25 mouse cellular contexts compared by ENCODE assay signal in genomic region chr2:180124192-180124591, GRCm38 (mm10). TPM values are rescaled to one million over a fixed set of nuclear protein-coding genes. Genes with fewer than 3 reads are reported as not detected.
DNase-seq lines count a peak whose midpoint lies in the region; ATAC-seq and TF ChIP-seq lines count a peak whose summit lies in the region.
"Had no signal": no experiment of that assay in that cellular context is flagged by ENCODE, and none has a peak within 500 bp of the region (broad histone marks: within the 10 kb centered on the region; RNA-seq: fewer than 3 reads in every experiment).

No protein-coding gene starts in this region.

- ATAC-seq in forebrain, postnatal 0 days = no peak
- ATAC-seq in forebrain, embryonic 14.5 days = no peak
- ATAC-seq: intestine, embryonic 16.5 days had no signal

- 0 out of 2 replicates have a peak, but pooled peaks cover 4% of the 10 kb centered on the region for H3K36me3 ChIP-seq in forebrain, postnatal 0 days (ENCODE audit: insufficient read depth)
- peaks cover 7% of the 10 kb centered on the region; the same call in 1 of the 2 replicates for H3K36me3 ChIP-seq in forebrain, embryonic 14.5 days (ENCODE audit: control insufficient read depth, insufficient read depth, low read length)

- H3K4me1 ChIP-seq in forebrain, postnatal 0 days (ENCODE audit: insufficient read depth) = peaks cover 6% of the 10 kb centered on the region
- H3K4me1 ChIP-seq in forebrain, embryonic 14.5 days (ENCODE audit: control insufficient read depth, insufficient read depth, low read length) = peaks cover 7% of the 10 kb centered on the region

- peak; percentile 17; the same call in 1 of the 2 replicates for TF ChIP-seq CTCF in forebrain, postnatal 0 days (IDR thresholded peaks at IDR 0.05; ENCODE audit: low read depth)
- peak; percentile 51 for TF ChIP-seq CTCF in layer of hippocampus, adult 2 months (conservative IDR thresholded peaks at IDR 0.05)

- no peak overlapping the region for H3K27ac ChIP-seq in forebrain, postnatal 0 days (ENCODE audit: low read depth, low read length)
- no peak overlapping the region for H3K27ac ChIP-seq in forebrain, embryonic 14.5 days (ENCODE audit: low read depth, low read length)
- no peak overlapping the region for H3K27ac ChIP-seq in layer of hippocampus, adult 2 months
- H3K27ac ChIP-seq: embryonic facial prominence, embryonic 10.5 days; heart, embryonic 10.5 days; lung, embryonic 15.5 days; macrophage; midbrain, embryonic 12.5 days; neural tube, embryonic 15.5 days had no signal

- no peak overlapping the region for H3K4me3 ChIP-seq in forebrain, postnatal 0 days (ENCODE audit: low read depth, low read length)
- no peak overlapping the region for H3K4me3 ChIP-seq in forebrain, embryonic 14.5 days (ENCODE audit: low read depth, low read length)
- no peak overlapping the region for H3K4me3 ChIP-seq in layer of hippocampus, adult 2 months
- H3K4me3 ChIP-seq: embryonic facial prominence, embryonic 10.5 days; heart, embryonic 10.5 days; lung, embryonic 15.5 days; midbrain, embryonic 12.5 days; myocyte; neural tube, embryonic 15.5 days had no signal

- H3K4me2 ChIP-seq in forebrain, postnatal 0 days (ENCODE audit: low read depth) = no peak overlapping the region
- no peak overlapping the region for H3K4me2 ChIP-seq in forebrain, embryonic 14.5 days (ENCODE audit: low read length)
- H3K4me2 ChIP-seq: lung, embryonic 15.5 days; midbrain, embryonic 12.5 days; neural tube, embryonic 15.5 days had no signal

- no peak for DNase-seq in forebrain, postnatal 0 days
- DNase-seq in forebrain, embryonic 14.5 days (ENCODE audit: low spot score) = no peak
- DNase-seq in layer of hippocampus, adult 2 months (ENCODE audit: low spot score in 2 of 2) = no peak
- no peak for DNase-seq in layer of hippocampus, postnatal 25 days (ENCODE audit: extremely low spot score in 1 of 2, low spot score in 1 of 2)
- peak; percentile 43 for DNase-seq in A20 (ENCODE audit: low read depth, low spot score)
- peak; percentile 48 for DNase-seq in R1 (ENCODE audit: low read depth, low spot score)
- no peak for DNase-seq in thymus, postnatal 4 days
- no peak for DNase-seq in left cerebral cortex, adult 8-10 months (ENCODE audit: low spot score in 2 of 2)
- DNase-seq: adrenal gland, adult 2 months; cerebellum, adult 8-10 months; gastrocnemius, postnatal 25 days; heart, postnatal 10 days; kidney, postnatal 10 days; left cerebral cortex, postnatal 4 days; liver had no signal

- H3K27me3 ChIP-seq in forebrain, postnatal 0 days (ENCODE audit: insufficient read depth, low read length) = no peaks in the 10 kb centered on the region
- H3K27me3 ChIP-seq in forebrain, embryonic 14.5 days (replicated peaks; ENCODE audit: control insufficient read depth, insufficient read depth, low read length) = no peaks in the 10 kb centered on the region
- H3K27me3 ChIP-seq: lung, embryonic 15.5 days; midbrain, embryonic 12.5 days; neural tube, embryonic 15.5 days had no signal

- H3K9me3 ChIP-seq in forebrain, postnatal 0 days (ENCODE audit: low read length) = no peaks in the 10 kb centered on the region
- H3K9me3 ChIP-seq in forebrain, embryonic 14.5 days (replicated peaks; ENCODE audit: control insufficient read depth, low read length) = no peaks in the 10 kb centered on the region
- H3K9me3 ChIP-seq: heart, embryonic 10.5 days; lung, embryonic 15.5 days; neural tube, embryonic 15.5 days had no signal

- WGBS in forebrain, postnatal 0 days = 85% methylated on average over 2 of the region's 2 CpGs
- WGBS in forebrain, embryonic 14.5 days = 81% methylated on average over 2 of the region's 2 CpGs

- no peak overlapping the region for H3K9ac ChIP-seq in forebrain, postnatal 0 days
- H3K9ac ChIP-seq in forebrain, embryonic 14.5 days (ENCODE audit: low read length) = no peak overlapping the region
- H3K9ac ChIP-seq: lung, embryonic 15.5 days; midbrain, embryonic 12.5 days; neural tube, embryonic 15.5 days had no signal

RNA-seq across cellular contexts. Expression of gene Osbpl2, which starts 5.1 kb away (rescaled TPM):
- total RNA-seq in forebrain, postnatal 0 days (2014; rRNA removed) = 63.0 and 64.2 TPM in 2 replicates
- polyA plus RNA-seq in forebrain, postnatal 0 days (2015; fragmentation: Nextera tagmentation; extraction: Ambion mirVana) = 61.0 and 69.8 TPM in 2 replicates
- polyA plus RNA-seq in forebrain, embryonic 14.5 days (2014; fragmentation: Nextera tagmentation; extraction: Ambion mirVana) = 59.9 and 66.0 TPM in 2 replicates
- total RNA-seq in layer of hippocampus, adult 2 months (2021) = 10 to 100 TPM; 46.0 to 49.2 TPM
- total RNA-seq in layer of hippocampus, postnatal 25 days (2021) = 10 to 100 TPM; 46.6 to 47.0 TPM
- total RNA-seq in left cerebral cortex, adult 8-10 months (2022) = 10 to 100 TPM; 56.0 to 59.0 (median 58.3) TPM

RNA-seq across cellular contexts. Expression of gene Hrh3, which starts 19.9 kb away (rescaled TPM):
- total RNA-seq in forebrain, postnatal 0 days (2014; rRNA removed) = 11.3 and 13.3 TPM in 2 replicates
- polyA plus RNA-seq in forebrain, postnatal 0 days (2015; fragmentation: Nextera tagmentation; extraction: Ambion mirVana) = 4.6 and 6.1 TPM in 2 replicates
- polyA plus RNA-seq in forebrain, embryonic 14.5 days (2014; fragmentation: Nextera tagmentation; extraction: Ambion mirVana) = 2.1 and 2.2 TPM in 2 replicates
- total RNA-seq in layer of hippocampus, adult 2 months (2021) = 10 to 100 TPM; 46.4 to 47.6 TPM
- total RNA-seq in layer of hippocampus, postnatal 25 days (2021) = 10 to 100 TPM; 45.3 to 50.7 TPM
- total RNA-seq in left cerebral cortex, adult 8-10 months (2022) = 100 to 1,000 TPM in 3 of 4 experiments, 10 to 100 TPM in 1; 95.0 to 129 (median 126) TPM
- total RNA-seq: adrenal gland, adult 2 months; common myeloid progenitor, adult 5-6 weeks; gastrocnemius, postnatal 25 days; heart, postnatal 10 days had no signal
- polyA plus RNA-seq: heart, embryonic 10.5 days; lung, embryonic 15.5 days; macrophage; stomach, embryonic 16.5 days had no signal

RNA-seq across cellular contexts. Expression of gene Adrm1, which starts 47.1 kb away (rescaled TPM):
- 133 and 168 TPM in 2 replicates for total RNA-seq in forebrain, postnatal 0 days (2014; rRNA removed)
- polyA plus RNA-seq in forebrain, postnatal 0 days (2015; fragmentation: Nextera tagmentation; extraction: Ambion mirVana) = 219 and 222 TPM in 2 replicates
- 147 and 149 TPM in 2 replicates for polyA plus RNA-seq in forebrain, embryonic 14.5 days (2014; fragmentation: Nextera tagmentation; extraction: Ambion mirVana)
- 100 to 1,000 TPM; 105 to 108 TPM for total RNA-seq in layer of hippocampus, adult 2 months (2021)
- total RNA-seq in layer of hippocampus, postnatal 25 days (2021) = 100 to 1,000 TPM; 104 to 108 TPM
- total RNA-seq in left cerebral cortex, adult 8-10 months (2022) = 100 to 1,000 TPM; 107 to 109 (median 108) TPM

RNA-seq across cellular contexts. Expression of gene Mtg2, which starts 53.8 kb away (rescaled TPM):
- 27.9 and 32.2 TPM in 2 replicates for total RNA-seq in forebrain, postnatal 0 days (2014; rRNA removed)
- polyA plus RNA-seq in forebrain, postnatal 0 days (2015; fragmentation: Nextera tagmentation; extraction: Ambion mirVana) = 23.5 and 25.5 TPM in 2 replicates
- polyA plus RNA-seq in forebrain, embryonic 14.5 days (2014; fragmentation: Nextera tagmentation; extraction: Ambion mirVana) = 32.4 and 34.3 TPM in 2 replicates
- total RNA-seq in layer of hippocampus, adult 2 months (2021) = 10 to 100 TPM; 19.2 to 22.7 TPM
- total RNA-seq in layer of hippocampus, postnatal 25 days (2021) = 10 to 100 TPM; 17.6 to 17.9 TPM
- total RNA-seq in left cerebral cortex, adult 8-10 months (2022) = 10 to 100 TPM; 14.8 to 18.1 (median 16.8) TPM

Comparison
In these comparisons a context has a peak if more than half of its experiments do, and no peak if none do; other contexts are left out.
1. DNase-seq: peak in A20 (single experiment) and R1 (single experiment); none in forebrain, postnatal 0 days (single experiment), forebrain, embryonic 14.5 days (single experiment), layer of hippocampus, adult 2 months (0 of 2), layer of hippocampus, postnatal 25 days (0 of 2), thymus, postnatal 4 days (single experiment) and left cerebral cortex, adult 8-10 months (0 of 2).